Mouse (Mus musculus) embryonic facial prominence, embryonic 10.5 days (tissue): ENCODE data around the gene Mpc1. TPM values are rescaled to one million over a fixed set of nuclear protein-coding genes. Genes with fewer than 3 reads are reported as not detected.

Experiments used
- DNase-seq: peaks from one replicate; pipeline ENCODE4 v3.0.0-alpha.2; 2017; ENCODE audit warnings: low spot score
- H3K27ac ChIP-seq: fragments of 300-500 bp; sonication (generic); replicated peaks from 2 replicates; pipeline ENCODE4 v1.5.1; 2016; ENCODE audit warnings: mild to moderate bottlenecking
- H3K27me3 ChIP-seq: fragments of 300-500 bp; sonication (generic); replicated peaks from 2 replicates; pipeline ENCODE4 v1.6.1; 2016; ENCODE audit warnings: low read depth, mild to moderate bottlenecking; ENCODE audit not compliant: poor library complexity, severe bottlenecking
- H3K36me3 ChIP-seq: fragments of 300-500 bp; sonication (generic); replicated peaks from 2 replicates; pipeline ENCODE4 v1.6.1; 2016; ENCODE audit warnings: mild to moderate bottlenecking, moderate library complexity
- H3K4me1 ChIP-seq: fragments of 300-500 bp; sonication (generic); 2 replicates; pipeline ENCODE4 v1.6.1; 2016
- H3K4me3 ChIP-seq: fragments of 300-500 bp; sonication (generic); 2 replicates; pipeline ENCODE4 v1.5.1; 2016; ENCODE audit warnings: mild to moderate bottlenecking, moderate library complexity
- H3K9me3 ChIP-seq: fragments of 300-500 bp; sonication (generic); 2 replicates; pipeline ENCODE4 v1.6.1; 2016; ENCODE audit warnings: mild to moderate bottlenecking
- WGBS: fragments of 180-500 bp; shearing (Covaris S2); methylation state at CpG from one replicate; pipeline ENCODE4 v1.1.7; 2016; 5-methylcytosine and 5-hydroxymethylcytosine counted together
- polyA plus RNA-seq: library from polyadenylated mRNA; unstranded; fragments of >200 nt; fragmentation: Nextera tagmentation; extraction: Ambion mirVana; gene quantifications from 2 replicates; pipeline ENCODE4 v1.2.1, GENCODE M21; 2016

Gene Mpc1
- polyA plus RNA-seq, 1 experiment from 2014 or later = 82.5 TPM

- H3K27ac ChIP-seq = no peak overlapping the region
- DNase-seq = no peak
These were observed 60.0 kb downstream of the Mpc1 start for GRCm38 (mm10) chr17:8342706-8343105.

GRCm38 (mm10) chr17:8343416-8343815 lies 60.7 kb downstream of the Mpc1 start:
- H3K9me3 ChIP-seq = no peaks in the 10 kb centered on the region
- DNase-seq = no peak
- H3K4me1 ChIP-seq = peaks cover 19% of the 10 kb centered on the region
- 72% methylated on average over 6 of the region's 6 CpGs for whole genome bisulfite sequencing
- no peaks in the 10 kb centered on the region for H3K36me3 ChIP-seq
- H3K27ac ChIP-seq = no peak overlapping the region
- H3K27me3 ChIP-seq = peaks cover 57% of the 10 kb centered on the region
- H3K4me3 ChIP-seq = no peak overlapping the region

More at GRCm38 (mm10) chr17:8342706-8343105, 60.0 kb downstream of the Mpc1 start:
- no peaks in the 10 kb centered on the region for H3K9me3 ChIP-seq
- 41% methylated on average over 5 of the region's 5 CpGs for WGBS
- peaks cover 64% of the 10 kb centered on the region for H3K27me3 ChIP-seq
- H3K4me1 ChIP-seq = peaks cover 19% of the 10 kb centered on the region
- H3K36me3 ChIP-seq = no peaks in the 10 kb centered on the region
- H3K4me3 ChIP-seq = no peak overlapping the region

Other genes starting within 250 kb of the Mpc1 start
- 0.33 TPM in 1 of 2 replicates, not detected in the other for gene Gm49673, start 135.1 kb upstream of the Mpc1 start, polyA plus RNA-seq
- gene Rnaset2a, start 134.8 kb upstream of the Mpc1 start, polyA plus RNA-seq = 15.5 and 16.0 TPM in 2 replicates
- gene Fgfr1op, start 117.4 kb upstream of the Mpc1 start, polyA plus RNA-seq = 54.9 and 58.7 TPM in 2 replicates
- gene Ccr6, start 46.9 kb upstream of the Mpc1 start, polyA plus RNA-seq = not detected in 2 replicates
- gene Sft2d1, start 28.2 kb downstream of the Mpc1 start, polyA plus RNA-seq = 60.7 and 63.5 TPM in 2 replicates
- 0.32 and 0.33 TPM in 2 replicates for gene Prr18, start 54.6 kb downstream of the Mpc1 start, polyA plus RNA-seq
- gene T2, start 73.1 kb downstream of the Mpc1 start, polyA plus RNA-seq = 0.35 and 0.87 TPM in 2 replicates
- gene T, start 151.5 kb downstream of the Mpc1 start, polyA plus RNA-seq = 0.39 and 0.59 TPM in 2 replicates
- gene Pde10a, start 242.5 kb downstream of the Mpc1 start, polyA plus RNA-seq = 2.2 and 3.0 TPM in 2 replicates